Mouse (Mus musculus) thymus, adult 2 months (tissue): ENCODE results near the gene Lrba.

Experiments
- CTCF ChIP-seq: fragments of 200-500 bp; IDR thresholded peaks from 2 replicates; pipeline ENCODE4 v1.5.1; 2012; ENCODE audit warnings: mild to moderate bottlenecking, control low read depth, low read length, moderate library complexity, borderline replicate concordance; ENCODE audit not compliant: control insufficient read depth, poor library complexity, insufficient read depth; ENCODE audit errors: extremely low read depth
- POLR2A ChIP-seq: fragments of 200-500 bp; IDR thresholded peaks from 2 replicates; pipeline ENCODE4 v1.6.1; 2012; ENCODE audit warnings: mild to moderate bottlenecking, low read length, control low read depth, moderate library complexity; ENCODE audit not compliant: control insufficient read depth, poor library complexity, insufficient read depth; ENCODE audit errors: extremely low read depth

- TF ChIP-seq POLR2A (no peak), CTCF (no peak)
Measured at GRCm38 (mm10) chr3:86788711-86789110, 564.2 kb downstream of the Lrba start.
